15 mouse cellular contexts compared by ENCODE assay signal in the genomic region with DNA sequence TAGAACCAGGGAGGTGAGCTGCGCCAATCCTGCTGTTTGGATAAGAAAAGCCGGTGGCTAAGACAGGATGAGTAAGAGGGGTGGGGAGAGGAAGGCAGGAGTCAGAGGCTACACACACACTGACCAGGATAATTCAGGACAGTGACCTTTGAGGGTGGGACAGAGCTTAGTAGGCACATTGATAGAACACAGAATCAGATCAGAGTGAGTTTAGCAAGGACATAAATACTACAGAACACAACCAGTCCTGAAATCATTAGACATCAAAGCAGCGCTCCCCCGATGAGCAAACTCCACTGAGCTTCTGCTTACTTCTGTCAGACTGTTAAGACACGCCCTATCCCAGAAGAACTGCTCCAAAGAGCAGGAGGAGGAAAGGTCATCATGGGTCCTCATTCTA.
A peak's percentile ranks its signal among the peaks of the same experiment; 100 is the strongest.
DNase-seq lines count a peak whose midpoint lies in the region; ATAC-seq and TF ChIP-seq lines count a peak whose summit lies in the region.
"Had no signal": no experiment of that assay in that cellular context is flagged by ENCODE, and none has a peak within 500 bp of the region (broad histone marks: within the 10 kb centered on the region; RNA-seq: fewer than 3 reads in every experiment).

No protein-coding gene starts in this region.

- H3K27ac ChIP-seq in kidney, postnatal 0 days, result 0 out of 2 replicates have a peak overlapping the region, but pooled peaks have one; percentile 27
- no peak overlapping the region for H3K27ac ChIP-seq in intestine, postnatal 0 days (ENCODE audit: low read depth, low read length)
- no peak overlapping the region for H3K27ac ChIP-seq in hindbrain, embryonic 10.5 days
- H3K27ac ChIP-seq: hindbrain, embryonic 15.5 days had no signal

- DNase-seq in adrenal gland, postnatal 14 days, result peak; percentile 27
- no peak for DNase-seq in adrenal gland, adult 18-20 months (ENCODE audit: low spot score in 2 of 2)
- DNase-seq in kidney, postnatal 0 days (ENCODE audit: low spot score), result peak; percentile 71
- DNase-seq in kidney, postnatal 14 days, result no peak
- DNase-seq in 3T3-L1 (ENCODE audit: low read depth, low spot score), result peak; percentile 31
- no peak for DNase-seq in cerebellum, adult 8-10 months
- DNase-seq in hindbrain, embryonic 10.5 days (ENCODE audit: low spot score), result no peak
- DNase-seq: B cell, adult 2 months; liver had no signal

- H3K9me3 ChIP-seq in kidney, postnatal 0 days (replicated peaks; ENCODE audit: low read length), result no peaks in the 10 kb centered on the region
- no peaks in the 10 kb centered on the region for H3K9me3 ChIP-seq in intestine, postnatal 0 days (ENCODE audit: control insufficient read depth)
- H3K9me3 ChIP-seq in hindbrain, embryonic 10.5 days, result peaks cover 3% of the 10 kb centered on the region; the same call in 1 of the 2 replicates
- H3K9me3 ChIP-seq: hindbrain, embryonic 15.5 days had no signal

- H3K4me3 ChIP-seq in kidney, postnatal 0 days (replicated peaks; ENCODE audit: low read depth, low read length), result no peak overlapping the region
- no peak overlapping the region for H3K4me3 ChIP-seq in intestine, postnatal 0 days (ENCODE audit: low read depth, low read length)
- no peak overlapping the region for H3K4me3 ChIP-seq in hindbrain, embryonic 10.5 days
- H3K4me3 ChIP-seq: embryonic facial prominence, embryonic 13.5 days; hindbrain, embryonic 15.5 days; layer of hippocampus, adult 2 months had no signal

- no peak overlapping the region for H3K4me2 ChIP-seq in kidney, postnatal 0 days (ENCODE audit: low read length)
- H3K4me2 ChIP-seq in intestine, postnatal 0 days (replicated peaks; ENCODE audit: low read depth), result no peak overlapping the region
- H3K4me2 ChIP-seq: embryonic facial prominence, embryonic 13.5 days; heart, embryonic 11.5 days; hindbrain, embryonic 15.5 days had no signal

- 0 out of 2 replicates have a peak, but pooled peaks cover 4% of the 10 kb centered on the region for H3K36me3 ChIP-seq in kidney, postnatal 0 days (ENCODE audit: insufficient read depth, low read length)
- H3K36me3 ChIP-seq in intestine, postnatal 0 days (ENCODE audit: control insufficient read depth, insufficient read depth), result peaks cover 3% of the 10 kb centered on the region; the same call in 1 of the 2 replicates
- H3K36me3 ChIP-seq in hindbrain, embryonic 10.5 days, result no peaks in the 10 kb centered on the region
- H3K36me3 ChIP-seq: embryonic facial prominence, embryonic 13.5 days; hindbrain, embryonic 15.5 days had no signal

- ATAC-seq in kidney, postnatal 0 days (replicated peaks; ENCODE audit: low FRiP score, low read depth), result no peak
- peak; percentile 41; the same call in 1 of the 2 replicates for ATAC-seq in intestine, postnatal 0 days
- ATAC-seq: forebrain, embryonic 14.5 days had no signal

- H3K27me3 ChIP-seq in kidney, postnatal 0 days (ENCODE audit: insufficient read depth, low read length), result no peaks in the 10 kb centered on the region
- no peaks in the 10 kb centered on the region for H3K27me3 ChIP-seq in intestine, postnatal 0 days (replicated peaks; ENCODE audit: control insufficient read depth, insufficient read depth, low read length)
- no peaks in the 10 kb centered on the region for H3K27me3 ChIP-seq in hindbrain, embryonic 10.5 days (ENCODE audit: insufficient read depth, poor library complexity, severe bottlenecking)
- H3K27me3 ChIP-seq: embryonic facial prominence, embryonic 13.5 days; hindbrain, embryonic 15.5 days had no signal

- peaks cover 22% of the 10 kb centered on the region for H3K4me1 ChIP-seq in kidney, postnatal 0 days (replicated peaks; ENCODE audit: insufficient read depth, low read length)
- no peaks in the 10 kb centered on the region for H3K4me1 ChIP-seq in intestine, postnatal 0 days (replicated peaks; ENCODE audit: control insufficient read depth, insufficient read depth, low read length)
- H3K4me1 ChIP-seq in hindbrain, embryonic 10.5 days (replicated peaks), result peaks cover 30% of the 10 kb centered on the region

- WGBS in kidney, postnatal 0 days, result 32% methylated on average over 5 of the region's 5 CpGs
- WGBS in intestine, postnatal 0 days, result 27% methylated on average over 5 of the region's 5 CpGs
- 56% methylated on average over 5 of the region's 5 CpGs for WGBS in hindbrain, embryonic 10.5 days

- no peak overlapping the region for H3K9ac ChIP-seq in kidney, postnatal 0 days (ENCODE audit: low read depth, low read length)
- no peak overlapping the region for H3K9ac ChIP-seq in intestine, postnatal 0 days (ENCODE audit: low read depth, low read length)
- H3K9ac ChIP-seq: embryonic facial prominence, embryonic 13.5 days; hindbrain, embryonic 15.5 days had no signal

- TF ChIP-seq CTCF in kidney, postnatal 0 days (IDR thresholded peaks at IDR 0.05; ENCODE audit: low read depth), result no peak
- no peak for TF ChIP-seq CTCF in intestine, postnatal 0 days (IDR thresholded peaks at IDR 0.05; ENCODE audit: low read depth)

Comparison
In these comparisons a context has a peak if more than half of its experiments do, and no peak if none do; other contexts are left out.
1. DNase-seq: peak in adrenal gland, postnatal 14 days (single experiment), kidney, postnatal 0 days (single experiment) and 3T3-L1 (single experiment); none in adrenal gland, adult 18-20 months (0 of 2), kidney, postnatal 14 days (single experiment), cerebellum, adult 8-10 months (single experiment) and hindbrain, embryonic 10.5 days (single experiment).